In the genomic region with DNA sequence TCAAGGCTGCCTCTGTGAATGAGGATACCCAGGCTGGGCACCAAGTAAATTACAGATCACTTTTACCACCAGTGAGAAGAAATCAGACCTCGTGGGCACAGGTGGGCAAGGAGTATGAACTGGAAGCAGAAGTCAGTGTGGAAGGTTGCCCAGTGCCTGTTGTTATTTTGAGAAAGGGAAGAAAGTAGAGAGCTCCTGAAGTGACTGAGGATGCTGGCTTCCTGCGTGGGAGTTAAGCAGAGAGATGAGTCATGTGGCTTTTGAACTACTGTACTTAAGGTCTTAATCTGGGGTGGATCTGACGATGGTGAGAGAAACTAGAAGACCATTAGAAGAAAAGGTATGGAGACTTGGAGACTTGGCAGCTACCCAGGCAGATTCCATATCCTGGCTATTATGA, we compare ENCODE assay signal across 24 mouse cellular contexts. TPM values are rescaled to one million over a fixed set of nuclear protein-coding genes. Genes with fewer than 3 reads are reported as not detected.
A peak's percentile ranks its signal among the peaks of the same experiment; 100 is the strongest.
DNase-seq lines count a peak whose midpoint lies in the region; ATAC-seq and TF ChIP-seq lines count a peak whose summit lies in the region.
"Had no signal": no experiment of that assay in that cellular context is flagged by ENCODE, and none has a peak within 500 bp of the region (broad histone marks: within the 10 kb centered on the region; RNA-seq: fewer than 3 reads in every experiment).

No protein-coding gene starts in this region.

- no peak for TF ChIP-seq EP300 in liver, postnatal 0 days (IDR thresholded peaks at IDR 0.05; ENCODE audit: low read depth)

- DNase-seq in lung, postnatal 36 days, result peak; percentile 22
- no peak for DNase-seq in lung, postnatal 10 days
- peak; percentile 71 for DNase-seq in brain, adult 2 months (ENCODE audit: low read depth, low spot score)
- DNase-seq in ovary, postnatal 14 days (ENCODE audit: low spot score), result no peak
- no peak for DNase-seq in liver, postnatal 0 days
- no peak for DNase-seq in kidney, adult 11 months
- DNase-seq: adrenal gland, adult 8-10 months; heart, postnatal 10 days; kidney, adult 2 months; layer of hippocampus, postnatal 36 days; liver, embryonic 13.5 days; lung, embryonic 14.5 days; lung, postnatal 4 days; thymus, adult 18-20 months had no signal

- peak; percentile 98 for ATAC-seq in CD4-positive, CD25-positive, alpha-beta regulatory T cell, adult 4 months
- no peak for ATAC-seq in liver, postnatal 0 days
- ATAC-seq: forebrain, embryonic 14.5 days; midbrain, embryonic 15.5 days; Patski had no signal

- no peaks in the 10 kb centered on the region for H3K4me1 ChIP-seq in liver, postnatal 0 days (ENCODE audit: insufficient read depth)
- H3K4me1 ChIP-seq: limb, embryonic 13.5 days; liver, embryonic 13.5 days; stomach, embryonic 15.5 days had no signal

- no peak overlapping the region for H3K27ac ChIP-seq in liver, postnatal 0 days (ENCODE audit: low read depth)
- H3K27ac ChIP-seq: embryonic facial prominence, embryonic 15.5 days; heart, embryonic 10.5 days; kidney, postnatal 0 days; layer of hippocampus, adult 2 months; limb, embryonic 13.5 days; liver, embryonic 13.5 days; midbrain, embryonic 15.5 days; stomach, embryonic 15.5 days had no signal

- peaks cover 6% of the 10 kb centered on the region for H3K36me3 ChIP-seq in liver, postnatal 0 days (replicated peaks; ENCODE audit: insufficient read depth, low read length)

- 53% methylated on average over 3 of the region's 3 CpGs for WGBS in liver, postnatal 0 days (ENCODE audit: insufficient replicate concordance)

- no peak overlapping the region for H3K4me3 ChIP-seq in liver, postnatal 0 days (ENCODE audit: low read depth, low read length)
- H3K4me3 ChIP-seq: embryonic facial prominence, embryonic 15.5 days; heart, embryonic 10.5 days; layer of hippocampus, adult 2 months; limb, embryonic 13.5 days; liver, embryonic 13.5 days; midbrain, embryonic 15.5 days; stomach, embryonic 15.5 days had no signal

- TF ChIP-seq CTCF in liver, postnatal 0 days (IDR thresholded peaks at IDR 0.05; ENCODE audit: low read depth), result no peak

- no peaks in the 10 kb centered on the region for H3K9me3 ChIP-seq in liver, postnatal 0 days (ENCODE audit: low read length)
- H3K9me3 ChIP-seq: embryonic facial prominence, embryonic 15.5 days; heart, embryonic 10.5 days; limb, embryonic 13.5 days; liver, embryonic 13.5 days; midbrain, embryonic 15.5 days; stomach, embryonic 15.5 days had no signal

- H3K27me3 ChIP-seq in liver, postnatal 0 days (ENCODE audit: insufficient read depth, low read length), result no peaks in the 10 kb centered on the region
- H3K27me3 ChIP-seq: embryonic facial prominence, embryonic 15.5 days; limb, embryonic 13.5 days; liver, embryonic 13.5 days; midbrain, embryonic 15.5 days; Patski; stomach, embryonic 15.5 days had no signal

- H3K4me2 ChIP-seq in liver, postnatal 0 days (ENCODE audit: low read depth, low read length), result no peak overlapping the region
- H3K4me2 ChIP-seq: embryonic facial prominence, embryonic 15.5 days; limb, embryonic 13.5 days; liver, embryonic 13.5 days; lung, embryonic 14.5 days; midbrain, embryonic 15.5 days; stomach, embryonic 15.5 days had no signal

- H3K9ac ChIP-seq in liver, postnatal 0 days (replicated peaks), result no peak overlapping the region
- H3K9ac ChIP-seq: embryonic facial prominence, embryonic 15.5 days; limb, embryonic 13.5 days; liver, embryonic 13.5 days; lung, embryonic 14.5 days; midbrain, embryonic 15.5 days; stomach, embryonic 15.5 days had no signal

RNA-seq across cellular contexts. Expression of a gene that starts 20.7 kb away (rescaled TPM):
- polyA plus RNA-seq in CD4-positive, CD25-positive, alpha-beta regulatory T cell, adult 4 months (2017; shearing (Covaris generic)), result 10 to 100 TPM; 30.9 to 41.6 TPM
- 12.8 and 15.8 TPM in 2 replicates for polyA plus RNA-seq in liver, postnatal 0 days (2015; fragmentation: Nextera tagmentation; extraction: Ambion mirVana)

RNA-seq across cellular contexts. Expression of a gene that starts 49.7 kb away (rescaled TPM):
- not detected for polyA plus RNA-seq in CD4-positive, CD25-positive, alpha-beta regulatory T cell, adult 4 months (2017; shearing (Covaris generic))
- polyA plus RNA-seq in liver, postnatal 0 days (2015; fragmentation: Nextera tagmentation; extraction: Ambion mirVana), result 0.61 and 0.83 TPM in 2 replicates

Comparison
In these comparisons a context has a peak if more than half of its experiments do, and no peak if none do; other contexts are left out.
1. DNase-seq: peak in lung, postnatal 36 days (single experiment) and brain, adult 2 months (single experiment); none in lung, postnatal 10 days (single experiment), ovary, postnatal 14 days (single experiment), liver, postnatal 0 days (single experiment) and kidney, adult 11 months (single experiment).